Mouse (Mus musculus) stomach, postnatal 0 days (tissue): ENCODE measurements around the gene Hist1h3f.

ENCODE experiments used
- CTCF ChIP-seq: IDR thresholded peaks from 2 replicates; pipeline ENCODE4 v1.5.1; 2016; ENCODE audit warnings: antibody characterized with exemption, low read depth, mild to moderate bottlenecking, moderate library complexity
- EP300 ChIP-seq: optimal IDR thresholded peaks from 2 replicates; pipeline ENCODE3; 2016; ENCODE audit warnings: antibody characterized with exemption

DNA sequence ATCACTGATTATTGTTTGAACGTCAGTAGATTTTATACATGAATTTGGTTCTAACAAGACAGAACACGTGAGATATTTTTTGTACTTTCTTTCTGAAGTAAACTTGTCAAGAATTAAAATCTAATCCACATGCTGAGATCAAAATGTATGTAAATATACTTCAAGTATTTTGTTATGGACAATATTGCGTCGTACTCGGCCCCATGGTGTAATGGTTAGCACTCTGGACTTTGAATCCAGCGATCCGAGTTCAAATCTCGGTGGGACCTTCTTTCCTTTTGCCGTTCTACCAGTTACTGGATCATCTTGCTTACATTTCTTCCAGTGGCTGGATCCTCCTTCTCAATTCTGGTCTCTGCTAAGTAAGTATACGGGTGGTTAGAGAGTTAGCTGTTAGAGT lies 24.4 kb upstream of the Hist1h3f start:
- no peak for TF ChIP-seq CTCF
- TF ChIP-seq EP300: no peak
